Mouse (Mus musculus): ENCODE results near the gene Dock9.

Gene Dock9

DNA sequence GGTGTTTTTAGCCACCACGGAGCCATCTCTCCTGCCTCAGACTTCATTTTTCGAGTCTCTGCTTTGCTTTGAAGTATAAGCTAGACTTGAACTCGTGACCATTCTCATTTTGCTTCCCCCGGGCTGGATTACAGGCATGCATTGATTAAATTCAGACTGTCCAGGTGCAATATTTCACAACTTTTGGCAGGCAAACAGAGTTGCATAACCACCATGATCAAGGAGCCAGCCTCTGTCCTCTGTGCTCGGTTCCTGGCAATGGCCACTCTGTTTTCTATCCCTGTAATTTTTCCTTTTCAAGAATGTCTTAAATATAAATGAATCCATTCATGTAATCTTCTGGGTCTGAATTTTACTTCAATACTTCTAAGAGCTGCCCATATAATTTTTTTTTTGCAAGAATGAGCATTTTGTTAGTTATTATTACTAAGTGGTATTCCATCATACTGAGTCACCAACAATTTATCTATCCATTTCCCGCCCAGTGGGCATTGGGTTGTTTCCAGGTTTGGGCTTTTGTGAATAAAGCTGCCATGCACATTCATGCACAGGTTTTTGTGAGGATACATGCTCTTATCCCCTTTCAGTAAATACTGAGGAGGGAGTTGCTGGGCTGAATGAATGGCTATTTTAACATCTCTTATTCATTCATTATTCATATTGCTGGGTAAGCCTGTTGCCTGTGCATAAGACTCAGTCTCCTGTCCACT is 183.0 kb downstream of the Dock9 start:
- DNase-seq, result no peak

DNA sequence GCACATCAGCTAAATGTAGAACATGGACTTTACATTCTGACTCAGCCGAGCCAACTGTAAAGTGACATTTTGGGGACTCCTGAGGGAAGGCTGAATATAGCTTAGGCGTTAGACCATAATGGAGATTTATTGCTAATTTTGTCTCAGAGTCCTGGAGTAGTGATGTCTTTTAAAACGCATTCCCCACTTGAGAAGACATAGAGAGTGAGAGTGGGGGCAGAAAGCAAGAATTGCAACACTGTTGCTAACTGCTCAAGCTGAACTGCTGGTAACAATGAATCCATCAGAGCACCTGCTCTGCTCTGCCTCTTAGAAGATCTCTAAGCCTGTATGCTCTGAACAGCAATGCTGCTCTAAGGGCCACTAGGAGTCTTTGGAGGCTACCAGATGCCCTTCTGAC is 184.1 kb downstream of the Dock9 start:
- DNase-seq, result no peak

DNA sequence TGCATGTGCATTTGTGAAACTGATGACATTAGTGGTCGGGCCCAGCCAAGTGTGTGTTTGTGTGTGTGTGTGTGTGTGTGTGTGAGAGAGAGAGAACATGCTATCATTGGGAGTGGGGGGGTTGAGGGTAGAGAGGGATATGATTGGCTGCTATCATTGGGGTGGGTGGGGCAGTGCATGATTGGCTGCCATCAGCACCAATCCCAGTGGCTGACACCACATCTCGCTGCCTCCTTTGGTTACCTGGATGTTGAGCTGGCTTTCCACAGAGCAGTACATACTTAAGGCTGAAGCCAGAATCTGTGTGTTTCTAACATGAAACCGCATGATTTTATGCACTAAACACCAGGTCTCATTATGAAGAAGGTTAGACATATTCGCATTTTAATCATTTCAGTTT is 184.7 kb downstream of the Dock9 start:
- no peak for DNase-seq

DNA sequence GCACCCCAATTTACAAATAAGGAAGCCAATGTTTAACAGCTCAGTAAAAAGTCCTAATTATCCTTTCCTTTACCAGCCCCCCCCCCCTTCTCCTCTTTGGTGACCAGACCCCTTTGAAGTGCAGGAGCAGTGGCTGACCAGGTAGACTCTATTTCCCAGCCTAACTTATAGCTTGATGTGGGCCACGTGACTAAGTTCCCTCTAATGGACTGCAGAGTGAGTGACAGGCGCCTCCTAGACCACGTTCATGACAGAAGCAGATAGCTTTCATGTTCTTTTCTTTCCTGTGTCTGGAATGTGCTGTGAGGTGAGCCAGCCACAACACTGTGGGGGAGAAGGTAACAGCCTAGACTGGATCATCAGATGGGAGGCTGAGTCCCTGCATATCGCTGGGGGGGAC is 186.1 kb downstream of the Dock9 start:
- DNase-seq, result no peak

DNA sequence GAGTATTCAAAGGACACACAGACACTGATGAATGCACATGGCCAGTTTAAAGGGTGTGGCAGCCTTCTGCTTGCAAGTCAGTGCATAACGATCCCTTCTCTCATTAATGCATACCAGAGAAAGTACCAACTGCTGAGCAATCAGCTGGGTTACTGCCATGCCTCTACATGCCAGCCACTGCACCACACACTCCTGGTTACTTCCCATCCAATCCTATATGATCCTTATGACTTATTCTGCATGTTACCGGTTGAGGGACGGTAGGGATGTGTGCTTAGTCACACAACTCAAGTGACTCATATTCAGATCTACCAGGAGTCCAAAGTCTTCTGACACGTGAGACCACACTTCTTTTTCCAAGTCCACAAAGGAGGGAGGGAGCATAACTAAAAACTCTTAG is 186.5 kb downstream of the Dock9 start:
- no peak for DNase-seq

DNA sequence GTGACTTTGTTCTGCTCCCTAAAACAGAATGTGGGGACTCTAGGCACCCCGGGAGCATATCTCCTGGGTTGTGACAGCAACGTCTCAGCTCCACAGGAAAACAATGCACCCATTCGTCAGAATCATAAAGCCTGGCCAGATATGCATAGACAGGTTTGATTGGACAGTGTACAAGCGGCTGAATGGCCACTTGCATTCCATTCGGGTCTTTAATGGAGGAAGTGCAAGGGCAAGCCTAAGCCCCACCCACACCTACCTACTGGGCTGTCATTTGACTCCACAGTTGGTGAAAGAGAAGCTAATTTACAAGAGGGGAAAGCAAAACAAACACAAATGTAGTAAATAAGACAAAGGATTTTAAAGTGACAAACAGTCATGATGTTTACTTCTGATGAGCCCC is 189.1 kb downstream of the Dock9 start:
- no peak for DNase-seq

DNA sequence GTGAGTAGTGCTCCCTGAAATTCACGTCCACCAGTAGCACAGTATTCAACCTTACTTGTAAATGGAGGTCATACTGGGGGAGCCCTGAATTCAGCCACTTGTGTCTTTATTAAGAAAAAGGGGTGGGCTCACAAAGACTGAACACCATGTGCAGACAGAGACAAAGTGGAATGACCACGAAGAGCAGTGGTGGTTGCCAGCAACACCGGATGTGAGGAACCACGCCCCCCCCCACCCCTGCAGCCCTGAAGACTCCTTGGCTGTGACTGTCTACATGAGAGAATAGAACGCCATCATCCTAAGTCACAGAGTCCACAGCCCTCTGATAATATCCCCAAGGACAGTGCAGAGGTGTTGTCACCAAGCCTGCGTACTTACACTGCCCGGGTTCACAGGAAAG is 191.2 kb downstream of the Dock9 start:
- no peak for DNase-seq

DNA sequence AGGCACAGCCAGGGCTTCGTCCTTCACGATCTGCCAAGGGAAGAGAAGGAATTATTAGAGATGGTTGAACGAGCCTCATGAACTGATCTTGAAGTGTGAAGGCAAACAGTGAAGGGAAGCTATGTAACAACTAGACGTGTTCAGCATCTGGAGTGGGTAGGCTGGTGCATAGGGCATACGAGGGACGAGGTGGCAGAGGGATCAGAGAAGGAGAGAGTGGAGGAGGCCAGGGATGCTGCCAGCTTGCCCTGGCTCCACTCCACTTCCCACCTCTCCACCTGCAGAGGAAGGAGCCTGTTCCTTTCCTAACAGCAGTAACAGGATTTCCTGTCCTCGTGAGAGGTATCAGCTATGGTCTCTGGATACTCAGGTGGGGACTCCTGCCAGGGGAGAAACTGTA is 192.4 kb downstream of the Dock9 start:
- DNase-seq, result no peak

DNA sequence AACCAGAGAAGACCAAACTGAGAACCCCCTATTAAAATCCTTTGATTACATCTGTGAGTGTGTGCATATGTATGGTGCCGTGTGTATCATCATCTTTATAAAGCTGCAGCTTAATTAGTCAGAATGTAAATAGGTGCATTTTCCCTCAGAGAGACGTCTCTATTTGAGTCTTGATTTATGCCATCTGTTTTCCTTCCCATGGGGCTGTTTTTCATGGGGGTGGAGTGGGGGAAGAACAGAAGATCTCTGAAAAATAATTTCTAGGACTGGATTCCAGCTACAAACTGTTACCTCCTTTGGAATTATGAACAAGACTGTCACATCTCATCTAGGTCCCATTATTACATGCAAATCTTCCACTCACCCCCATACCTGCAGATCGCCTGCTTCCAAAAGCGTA is 193.1 kb downstream of the Dock9 start:
- no peak for DNase-seq

DNA sequence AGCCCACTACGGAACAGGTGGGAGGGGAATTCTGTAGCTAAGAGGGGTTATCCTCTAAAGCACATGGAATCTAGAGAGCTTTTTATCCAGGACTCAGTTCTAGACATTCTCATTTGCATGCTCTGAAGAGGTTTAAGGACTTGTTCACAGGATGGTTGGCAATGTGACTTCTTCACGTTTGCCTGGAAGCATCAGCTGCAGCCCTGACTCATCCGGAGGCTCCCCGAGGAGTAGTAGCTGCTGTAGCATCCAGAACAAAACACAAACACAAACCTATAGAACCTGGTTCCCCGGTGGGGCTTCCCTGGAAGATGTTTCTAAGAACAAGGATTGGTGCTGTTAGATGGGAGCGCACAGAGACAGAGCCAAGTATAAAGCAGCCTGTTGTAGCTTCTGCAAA is 195.0 kb downstream of the Dock9 start:
- no peak for DNase-seq

DNA sequence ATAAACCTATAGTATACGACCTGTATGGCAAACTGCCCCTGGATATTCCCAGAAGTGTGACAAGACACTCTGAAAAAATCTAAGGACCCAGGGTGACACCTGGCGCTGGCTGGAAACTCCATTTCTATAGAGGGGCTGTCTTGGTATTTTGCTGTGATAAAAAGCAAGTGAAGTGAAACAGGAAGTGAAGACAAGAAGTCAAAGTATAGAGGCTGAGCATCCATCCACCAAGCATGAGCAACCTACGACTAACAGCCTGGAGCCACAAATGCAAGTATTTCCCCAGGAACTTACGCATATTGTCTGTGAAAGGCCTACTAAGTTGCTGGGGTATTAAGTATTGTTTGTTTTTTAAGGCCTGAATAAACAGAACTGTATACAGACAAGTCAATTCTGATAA is 197.1 kb downstream of the Dock9 start:
- no peak for DNase-seq

DNA sequence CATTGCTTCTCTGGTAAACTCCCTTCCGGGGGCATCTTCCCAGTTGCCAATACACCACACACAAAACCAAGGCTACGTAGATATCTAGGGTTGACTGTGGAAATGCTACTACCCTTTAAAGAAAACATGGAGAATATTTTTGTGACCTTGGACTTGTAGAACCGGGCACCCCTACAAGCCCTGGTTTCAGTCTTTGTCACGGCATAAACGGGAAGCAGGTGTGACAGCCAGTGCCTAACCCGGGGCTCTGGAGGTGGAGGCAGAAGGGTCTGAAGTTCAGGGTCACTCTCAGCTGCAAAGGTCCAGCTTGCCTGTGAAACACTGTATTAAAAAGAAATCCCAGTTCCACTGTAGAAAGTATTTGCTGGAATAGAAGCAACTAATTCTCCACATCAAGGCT is 200.6 kb downstream of the Dock9 start:
- DNase-seq, result no peak

DNA sequence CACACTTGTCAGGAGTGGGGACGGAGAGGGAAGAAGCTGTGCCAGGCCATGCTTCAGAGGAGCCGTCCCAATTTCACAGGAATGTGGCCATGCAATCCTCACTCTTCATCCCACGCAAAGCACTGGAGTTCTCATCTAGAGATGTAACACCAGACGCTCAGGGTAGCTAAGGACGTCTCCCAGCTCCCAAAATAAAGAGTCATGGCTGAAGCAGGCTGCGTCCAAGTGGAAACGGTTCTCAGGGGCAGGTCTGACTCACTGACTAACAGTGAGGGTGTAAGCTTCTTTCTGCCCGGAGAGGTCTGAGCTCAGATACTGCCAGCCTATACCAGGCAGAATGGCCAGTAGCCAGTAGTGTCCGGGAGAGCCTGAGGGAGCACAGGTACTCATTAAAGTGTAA is 201.0 kb downstream of the Dock9 start:
- DNase-seq, result no peak

DNA sequence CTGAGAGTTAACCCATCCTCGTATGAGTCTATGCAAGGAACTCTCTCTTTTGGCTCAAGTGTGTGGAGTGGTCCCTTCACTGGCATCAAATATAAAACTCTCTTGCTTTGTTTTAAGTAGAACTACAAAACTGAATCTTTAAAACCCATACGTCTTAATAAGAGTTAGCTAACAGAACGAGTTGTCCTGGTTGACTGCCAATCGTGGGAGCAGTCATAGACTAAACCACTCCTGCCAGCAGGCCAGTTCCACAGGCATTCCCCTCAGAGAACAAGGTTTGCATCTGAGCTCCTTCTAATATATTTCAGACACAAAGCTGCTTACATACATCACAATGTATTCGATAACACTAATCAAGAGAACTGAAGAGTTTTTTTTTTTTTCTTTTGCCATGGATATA is 203.0 kb downstream of the Dock9 start:
- DNase-seq, result no peak

DNA sequence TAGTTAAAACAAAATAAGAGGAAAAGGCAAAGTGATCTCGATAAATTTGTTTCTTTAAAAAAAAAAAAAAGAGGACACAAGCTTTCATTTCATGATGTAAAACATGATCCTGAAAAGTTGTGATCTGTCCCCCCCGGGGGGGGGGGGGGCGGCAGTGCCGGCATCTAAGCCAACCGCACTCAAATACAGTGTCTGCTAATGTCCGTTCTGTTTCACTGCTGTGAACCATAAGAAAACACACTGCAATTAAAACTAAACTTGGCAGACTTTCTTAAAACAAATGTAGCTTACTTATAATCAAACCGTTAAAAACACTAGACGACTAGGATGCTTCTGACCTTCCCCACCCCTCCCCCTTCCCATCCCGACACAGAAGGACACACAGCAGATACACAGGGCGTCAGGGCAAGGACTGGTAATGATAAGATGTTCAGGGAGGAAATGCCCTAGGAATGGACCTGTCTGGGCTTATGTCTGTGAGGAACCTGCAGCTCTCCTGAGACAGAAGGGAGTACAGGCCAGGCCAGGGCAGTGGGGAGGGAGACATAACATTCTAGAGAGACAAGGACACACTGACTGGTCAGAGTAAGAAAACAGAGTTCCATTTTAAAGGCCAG is 204.2 kb downstream of the Dock9 start:
- peak in 1 of 2 experiments; percentile 35 for DNase-seq

DNA sequence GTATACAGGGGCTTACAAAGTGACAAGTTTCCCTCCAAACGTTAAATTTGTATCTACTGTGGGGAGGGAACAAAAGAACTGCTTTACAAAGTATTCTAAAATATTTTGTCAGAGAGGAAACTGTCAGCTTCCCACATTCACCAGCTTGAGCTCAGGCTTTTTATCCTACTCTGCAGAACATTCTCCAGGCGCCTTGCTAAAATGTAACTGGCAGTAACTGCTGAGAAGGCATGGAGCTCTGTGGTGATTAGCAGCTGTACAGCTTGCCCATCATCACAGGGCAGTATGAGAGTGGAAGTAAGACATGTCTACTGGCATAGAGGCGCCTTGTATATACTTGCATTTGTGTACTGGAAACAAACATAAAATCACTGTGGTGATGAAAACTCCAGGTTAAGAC is 204.7 kb downstream of the Dock9 start:
- no peak for DNase-seq

DNA sequence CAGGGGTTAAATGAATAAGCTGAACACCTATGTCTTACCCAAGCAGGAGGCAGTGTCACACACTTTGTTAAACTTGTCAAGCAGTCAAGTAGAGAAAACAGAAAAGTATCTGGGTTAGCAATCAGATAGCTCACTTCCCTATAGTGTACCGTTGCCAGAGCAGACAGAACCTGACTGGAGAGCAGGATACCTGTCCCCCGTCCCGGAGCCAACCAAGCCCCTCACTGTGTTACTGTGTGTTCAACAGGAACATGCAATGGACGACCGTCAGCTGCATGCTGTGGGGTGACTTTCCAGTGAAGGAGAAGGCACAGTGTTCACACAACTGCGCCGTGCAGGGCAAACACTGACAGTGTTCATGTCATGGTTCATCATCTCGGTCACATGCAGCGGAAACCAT is 205.3 kb downstream of the Dock9 start:
- peak in 1 of 2 experiments; percentile 44 for DNase-seq

DNA sequence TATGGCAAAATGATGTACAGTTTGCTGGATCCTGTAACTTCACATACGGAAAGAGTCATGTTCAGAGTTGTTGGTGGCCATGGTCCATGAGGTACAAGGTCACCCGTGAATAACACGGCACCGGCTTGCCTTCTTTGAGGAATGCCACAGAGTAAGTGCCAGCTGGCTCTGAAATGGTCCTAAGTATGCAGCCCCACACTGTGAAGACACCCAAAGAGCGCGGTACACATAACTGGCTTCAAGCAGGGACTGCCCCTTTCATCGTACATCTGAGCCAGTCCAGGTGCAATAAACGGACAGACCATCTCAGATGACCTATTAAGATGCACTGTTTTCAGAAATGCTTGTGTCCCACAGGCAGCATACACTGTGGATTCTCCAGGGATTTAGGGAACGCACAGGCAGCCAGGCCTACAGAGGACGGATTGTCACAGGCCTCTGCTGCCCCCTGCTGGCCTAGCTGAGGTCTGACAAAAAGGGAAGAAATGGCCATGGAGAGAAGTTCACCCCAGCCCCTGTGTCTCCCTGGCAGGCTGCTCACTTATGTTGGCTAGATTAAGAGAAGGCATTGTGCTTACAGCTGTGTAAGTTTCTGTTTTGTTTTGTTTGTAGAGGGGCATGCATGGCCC is 208.4 kb downstream of the Dock9 start:
- peak; percentile 73 to 81 for DNase-seq

DNA sequence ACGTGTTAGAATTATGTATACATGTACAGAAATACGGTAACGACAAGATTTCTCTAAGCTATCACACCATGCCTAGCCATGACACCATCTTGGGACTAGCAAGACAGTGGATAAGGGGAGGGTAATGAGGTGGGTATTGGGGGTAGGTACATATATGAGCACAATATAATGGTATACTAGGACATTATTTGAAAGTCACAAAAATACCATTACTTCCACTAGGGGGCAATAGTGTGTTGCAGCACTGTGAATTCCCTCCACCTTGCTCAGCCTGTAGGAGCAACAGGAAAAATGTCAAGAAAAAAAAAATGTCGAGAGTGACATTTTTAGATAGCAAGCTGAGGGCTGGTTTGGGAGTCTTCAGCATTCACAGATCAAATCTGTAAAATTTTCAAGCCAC is 209.2 kb downstream of the Dock9 start:
- no peak for DNase-seq

DNA sequence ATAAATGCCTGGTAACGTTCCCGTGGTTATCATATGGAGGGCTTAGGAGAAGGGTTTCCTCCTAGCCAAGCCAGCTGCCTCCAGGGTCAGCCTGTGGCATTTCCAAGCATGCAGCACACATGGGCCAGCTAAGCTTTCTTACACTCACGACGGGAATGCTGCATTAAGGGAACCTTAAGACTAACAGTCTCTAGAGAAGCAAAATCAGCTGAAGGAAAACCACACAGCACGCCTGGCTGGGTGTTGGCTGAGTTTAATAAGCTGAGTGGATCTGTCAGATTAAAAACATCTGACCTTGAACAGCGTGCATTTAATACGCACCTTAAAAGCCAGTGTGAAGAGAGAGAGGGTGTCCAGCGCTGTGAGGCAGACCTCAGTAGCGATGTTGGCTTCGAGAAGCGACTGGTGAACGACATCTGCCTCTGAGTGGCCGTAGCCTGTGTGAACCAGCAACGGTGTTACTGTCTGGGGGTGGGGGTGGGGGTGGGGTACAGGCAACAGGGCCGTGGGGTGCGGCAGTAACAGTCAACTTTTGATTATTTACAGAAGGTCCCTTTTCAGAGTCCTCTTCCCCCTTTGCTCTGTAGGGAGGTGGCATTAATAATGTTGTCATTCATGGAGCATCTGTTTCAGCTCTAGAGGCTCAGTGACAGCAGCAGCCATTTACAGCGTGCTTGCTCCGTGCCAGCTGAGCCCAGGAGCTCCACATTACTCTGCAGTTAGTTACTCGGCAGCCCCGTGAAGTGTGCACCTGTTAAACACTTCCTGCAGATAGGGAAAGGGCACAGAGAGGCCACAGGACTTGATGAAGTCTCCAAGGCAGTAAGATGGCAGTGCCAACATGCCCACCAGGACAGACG is 211.5 kb downstream of the Dock9 start:
- DNase-seq, result no peak

DNA sequence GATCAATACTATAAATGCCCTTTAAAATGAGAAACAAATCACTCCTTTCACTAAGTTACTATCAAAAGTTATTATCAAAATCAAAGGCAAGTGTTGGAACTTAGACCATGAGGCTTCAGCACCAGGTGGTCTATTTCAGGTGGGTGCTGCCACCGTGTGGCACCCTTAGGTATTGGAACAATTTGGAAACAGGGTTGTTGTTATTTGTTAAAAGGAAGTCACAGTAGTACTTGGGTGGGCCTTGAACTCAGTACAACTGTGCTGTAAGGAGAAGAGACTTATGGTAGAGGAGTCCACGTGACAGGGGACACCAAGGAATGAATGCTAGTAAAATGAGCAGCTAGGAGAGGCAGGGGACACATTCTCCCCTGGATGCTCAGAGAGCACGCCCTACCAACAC is 218.6 kb downstream of the Dock9 start:
- peak; percentile 46 to 64 for DNase-seq

DNA sequence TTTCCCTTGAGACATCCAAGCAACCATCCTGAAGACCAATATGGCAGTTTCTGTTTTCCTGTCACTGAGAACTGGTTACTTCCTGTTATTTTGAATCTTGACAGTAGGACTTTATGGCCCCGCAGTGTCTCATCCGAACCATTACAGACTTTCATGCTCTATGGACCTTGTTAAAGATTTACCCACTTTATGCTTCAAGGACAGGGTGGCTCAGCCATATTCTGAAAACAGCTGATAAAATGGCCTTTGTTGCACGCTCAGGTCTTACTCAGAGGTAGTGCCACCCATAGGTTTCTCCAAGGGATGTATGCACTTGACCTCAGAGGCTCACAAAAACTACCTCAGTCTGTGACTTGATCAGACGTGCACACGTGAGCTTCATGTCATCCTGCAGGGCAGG is 224.2 kb downstream of the Dock9 start:
- no peak for DNase-seq

DNA sequence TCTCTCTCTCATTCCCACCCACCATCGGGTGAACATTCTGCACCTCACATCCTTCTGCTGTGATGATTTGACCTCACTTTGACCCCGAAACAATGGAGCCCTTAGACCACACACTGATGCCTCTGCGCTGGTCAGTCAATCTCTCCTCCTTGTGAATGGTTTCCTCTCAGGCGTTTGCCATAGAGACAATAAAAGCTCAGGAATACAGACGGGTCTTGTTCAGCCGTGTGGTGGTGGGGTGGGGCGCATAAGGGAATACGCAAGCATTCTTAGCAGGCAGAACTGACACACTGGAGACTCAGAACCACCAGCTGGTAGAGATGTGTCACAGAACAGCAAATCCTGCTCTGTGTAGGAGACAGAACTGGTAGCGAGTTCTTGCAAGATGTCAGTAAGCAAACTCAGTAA is 230.8 kb downstream of the Dock9 start:
- DNase-seq, result no peak

DNA sequence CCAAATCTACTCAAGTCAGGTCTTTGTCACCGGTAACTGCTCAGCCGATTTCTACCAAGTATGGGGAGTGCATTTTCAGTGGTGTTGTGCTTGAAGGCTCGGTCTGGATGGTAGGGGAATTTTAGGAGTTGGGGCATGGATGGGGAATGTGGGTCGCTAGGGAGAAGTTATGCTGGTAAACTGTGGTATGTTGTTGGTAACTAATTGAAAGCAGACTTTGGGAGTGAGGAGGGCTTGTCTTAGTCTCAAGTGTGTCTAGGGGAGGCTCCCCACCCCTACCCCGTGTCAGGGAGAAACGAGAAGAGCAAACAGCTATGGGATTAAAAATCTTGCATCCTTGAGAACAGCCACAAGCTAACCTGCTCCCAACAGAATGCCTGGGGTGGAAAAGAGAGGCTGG is 231.7 kb downstream of the Dock9 start:
- no peak for DNase-seq
